Mouse (Mus musculus) intestine, embryonic 14.5 days (tissue): Measurements from ENCODE around the gene Rusc2. TPM values are rescaled to one million over a fixed set of nuclear protein-coding genes. Genes with fewer than 3 reads are reported as not detected.

Experiments
- ATAC-seq: fragments of 200-750 bp; cut with Nextera tagmentation; replicated peaks from 2 replicates; pipeline ENCODE4 v1.8.0; 2017; ENCODE audit warnings: low read depth, moderate number of reproducible peaks, moderate TSS enrichment, moderate library complexity; ENCODE audit not compliant: low FRiP score, low TSS enrichment
- DNase-seq: peaks from one replicate; pipeline ENCODE4 v3.0.0-alpha.2; 2018; ENCODE audit warnings: low spot score
- H3K27ac ChIP-seq: fragments of 300-500 bp; sonication (generic); 2 replicates; pipeline ENCODE4 v1.5.1; 2014; ENCODE audit warnings: low read depth, mild to moderate bottlenecking, control low read depth
- H3K27me3 ChIP-seq: fragments of 300-500 bp; sonication (generic); replicated peaks from 2 replicates; pipeline ENCODE4 v1.6.1; 2014; ENCODE audit warnings: low read length, control low read depth; ENCODE audit not compliant: control insufficient read depth, insufficient read depth
- H3K36me3 ChIP-seq: fragments of 300-500 bp; sonication (generic); 2 replicates; pipeline ENCODE4 v1.6.1; 2014; ENCODE audit warnings: low read length, control low read depth; ENCODE audit not compliant: control insufficient read depth, insufficient read depth
- H3K4me1 ChIP-seq: fragments of 300-500 bp; sonication (generic); replicated peaks from 2 replicates; pipeline ENCODE4 v1.6.1; 2014; ENCODE audit warnings: low read length, control low read depth, mixed read lengths; ENCODE audit not compliant: control insufficient read depth, insufficient read depth
- H3K4me2 ChIP-seq: fragments of 300-500 bp; sonication (generic); 2 replicates; pipeline ENCODE4 v1.6.1; 2014; ENCODE audit warnings: low read length
- H3K4me3 ChIP-seq: fragments of 300-500 bp; sonication (generic); 2 replicates; pipeline ENCODE4 v1.5.1; 2014; ENCODE audit warnings: low read depth, low read length, control low read depth, mixed read lengths
- H3K9ac ChIP-seq: fragments of 300-500 bp; sonication (generic); 2 replicates; pipeline ENCODE4 v1.6.1; 2014; ENCODE audit warnings: mild to moderate bottlenecking, low read length
- H3K9me3 ChIP-seq: fragments of 300-500 bp; sonication (generic); 2 replicates; pipeline ENCODE4 v1.6.1; 2016; ENCODE audit warnings: low read length, control low read depth; ENCODE audit not compliant: control insufficient read depth
- WGBS: fragments of 180-500 bp; shearing (Covaris S2); extraction: QIAGEN DNeasy Blood & Tissue Kit; methylation state at CpG from one replicate; pipeline ENCODE4 v1.1.7; 2014; 5-methylcytosine and 5-hydroxymethylcytosine counted together
- polyA plus RNA-seq: library from polyadenylated mRNA; unstranded; fragments of >200 nt; fragmentation: Nextera tagmentation; extraction: Ambion mirVana; gene quantifications from 2 replicates; pipeline ENCODE4 v1.2.1, GENCODE M21; 2014

Rusc2 gene
- polyA plus RNA-seq, 1 experiment from 2014 or later = 11.7 TPM

GRCm38 (mm10) chr4:43380951-43381350 lies 828 bp upstream of the Rusc2 start:
- DNase-seq = no peak
- no peak overlapping the region for H3K27ac ChIP-seq
- H3K9ac ChIP-seq = peak overlapping the region; percentile 79
- H3K4me1 ChIP-seq = peaks cover 10% of the 10 kb centered on the region; the same call in 1 of the 2 replicates
- H3K4me2 ChIP-seq = peak overlapping the region; percentile 84
- H3K9me3 ChIP-seq = no peaks in the 10 kb centered on the region
- H3K4me3 ChIP-seq = peak overlapping the region; percentile 68
- ATAC-seq = no peak
- no peaks in the 10 kb centered on the region for H3K27me3 ChIP-seq
- 37% methylated on average over 10 of the region's 10 CpGs for WGBS
- H3K36me3 ChIP-seq = no peaks in the 10 kb centered on the region

GRCm38 (mm10) chr4:43382155-43383020 lies 609 bp downstream of the Rusc2 start:
- Histone ChIP-seq H3K9ac (peak overlapping the region; percentile 79), H3K4me2 (peak overlapping the region; percentile 84), H3K4me3 (peak overlapping the region; percentile 68), H3K9me3 (no peaks in the 10 kb centered on the region), H3K36me3 (no peaks in the 10 kb centered on the region), H3K27ac (no peak overlapping the region), H3K4me1 (peaks cover 10% of the 10 kb centered on the region; the same call in 1 of the 2 replicates), H3K27me3 (no peaks in the 10 kb centered on the region)
- ATAC-seq (peak; percentile 65), DNase-seq (peak; percentile 64)
- WGBS = 6% methylated on average over 25 of the region's 33 CpGs

GRCm38 (mm10) chr4:43383246-43384082 lies 1.7 kb downstream of the Rusc2 start:
- ATAC-seq (no peak), DNase-seq (no peak)
- no peak overlapping the region for H3K9ac ChIP-seq
- H3K4me1 ChIP-seq = peaks cover 10% of the 10 kb centered on the region; the same call in 1 of the 2 replicates
- H3K4me3 ChIP-seq = no peak overlapping the region
- no peaks in the 10 kb centered on the region for H3K9me3 ChIP-seq
- H3K27me3 ChIP-seq = no peaks in the 10 kb centered on the region
- H3K4me2 ChIP-seq = peak overlapping the region; percentile 84
- 66% methylated on average over 11 of the region's 11 CpGs for WGBS
- no peaks in the 10 kb centered on the region for H3K36me3 ChIP-seq
- H3K27ac ChIP-seq = no peak overlapping the region

GRCm38 (mm10) chr4:43384083-43384460 lies 2.3 kb downstream of the Rusc2 start:
- Histone ChIP-seq H3K36me3 (no peaks in the 10 kb centered on the region), H3K27me3 (no peaks in the 10 kb centered on the region), H3K4me3 (no peak overlapping the region), H3K4me1 (peaks cover 10% of the 10 kb centered on the region; the same call in 1 of the 2 replicates), H3K27ac (no peak overlapping the region), H3K9me3 (no peaks in the 10 kb centered on the region), H3K4me2 (no peak overlapping the region), H3K9ac (no peak overlapping the region)
- DNase-seq = no peak
- WGBS = 87% methylated on average over 5 of the region's 5 CpGs
- ATAC-seq = no peak

- Histone ChIP-seq H3K36me3 (no peaks in the 10 kb centered on the region), H3K27ac (no peak overlapping the region), H3K4me1 (peaks cover 10% of the 10 kb centered on the region; the same call in 1 of the 2 replicates), H3K4me2 (no peak overlapping the region), H3K4me3 (no peak overlapping the region), H3K27me3 (no peaks in the 10 kb centered on the region), H3K9me3 (no peaks in the 10 kb centered on the region), H3K9ac (no peak overlapping the region)
- no peak for DNase-seq
- ATAC-seq = no peak
- 79% methylated on average over 3 of the region's 3 CpGs for WGBS
These were observed 2.8 kb downstream of the Rusc2 start for GRCm38 (mm10) chr4:43384541-43384940.

- ATAC-seq = no peak
- Histone ChIP-seq H3K9me3 (no peaks in the 10 kb centered on the region), H3K27ac (no peak overlapping the region), H3K9ac (no peak overlapping the region), H3K4me1 (peaks cover 6% of the 10 kb centered on the region), H3K27me3 (no peaks in the 10 kb centered on the region), H3K36me3 (no peaks in the 10 kb centered on the region), H3K4me2 (no peak overlapping the region), H3K4me3 (no peak overlapping the region)
- no peak for DNase-seq
These were observed 5.2 kb downstream of the Rusc2 start for GRCm38 (mm10) chr4:43386932-43387331.

GRCm38 (mm10) chr4:43389390-43389789 lies 7.6 kb downstream of the Rusc2 start:
- Histone ChIP-seq H3K4me1 (peaks cover 7% of the 10 kb centered on the region), H3K9ac (no peak overlapping the region), H3K9me3 (no peaks in the 10 kb centered on the region), H3K36me3 (no peaks in the 10 kb centered on the region), H3K4me2 (no peak overlapping the region), H3K4me3 (no peak overlapping the region), H3K27ac (no peak overlapping the region), H3K27me3 (no peaks in the 10 kb centered on the region)
- no peak for DNase-seq
- 81% methylated on average over 2 of the region's 2 CpGs for WGBS
- no peak for ATAC-seq

- no peak for DNase-seq
- no peaks in the 10 kb centered on the region for H3K27me3 ChIP-seq
- H3K9ac ChIP-seq = no peak overlapping the region
- H3K4me3 ChIP-seq = no peak overlapping the region
- H3K36me3 ChIP-seq = no peaks in the 10 kb centered on the region
- WGBS = 62% methylated on average over 9 of the region's 9 CpGs
- ATAC-seq = no peak
- H3K4me2 ChIP-seq = no peak overlapping the region
- peak overlapping the region; percentile 18; the same call in 1 of the 2 replicates for H3K27ac ChIP-seq
- no peaks in the 10 kb centered on the region for H3K9me3 ChIP-seq
- peaks cover 13% of the 10 kb centered on the region for H3K4me1 ChIP-seq
These were observed 8.2 kb downstream of the Rusc2 start for GRCm38 (mm10) chr4:43389845-43390440.
